Mouse (Mus musculus) MEL (cell line): ENCODE data around the gene Ubap2l. TPM values are rescaled to one million over a fixed set of nuclear protein-coding genes. Genes with fewer than 3 reads are reported as not detected.

Source experiments
- DNase-seq: peaks from one replicate; pipeline ENCODE4 v3.0.0; 2011; ENCODE audit warnings: low read depth, low spot score
- H3K27ac ChIP-seq: 2 replicates; pipeline ENCODE4 v1.5.1; 2012; ENCODE audit warnings: low read depth, mild to moderate bottlenecking, control low read depth, low read length, moderate library complexity; ENCODE audit not compliant: control insufficient read depth
- H3K27me3 ChIP-seq, 2 experiments: fragments of 150-350 bp in 1 of 2; sonication (generic) in 1 of 2; 2 replicates each; pipeline ENCODE4 v1.6.1; 2012; ENCODE audit warnings: low read length in 2 of 2, mild to moderate bottlenecking in 2 of 2, improper control_type of control experiment in 1 of 2, moderate library complexity in 1 of 2; ENCODE audit not compliant: insufficient read depth in 2 of 2, control insufficient read depth in 1 of 2
- H3K36me3 ChIP-seq, 2 experiments: 2 replicates each; pipeline ENCODE4 v1.6.1; 2012 to 2014; ENCODE audit warnings: low read length in 2 of 2, improper control_type of control experiment in 1 of 2, inconsistent platforms in 1 of 2, mild to moderate bottlenecking in 1 of 2; ENCODE audit not compliant: insufficient read depth in 2 of 2, control insufficient read depth in 1 of 2
- H3K4me1 ChIP-seq, 2 experiments: fragments of 150-350 bp in 1 of 2; sonication (generic) in 1 of 2; 2 replicates each; pipeline ENCODE4 v1.6.1; 2012; ENCODE audit warnings: low read length in 2 of 2, improper control_type of control experiment in 1 of 2, mild to moderate bottlenecking in 1 of 2; ENCODE audit not compliant: insufficient read depth in 2 of 2, control insufficient read depth in 1 of 2
- H3K4me3 ChIP-seq, 2 experiments: fragments of 150-350 bp in 1 of 2; sonication (generic) in 1 of 2; 2 replicates each; pipeline ENCODE4 v1.5.1; 2012; ENCODE audit warnings: low read depth in 2 of 2, low read length in 2 of 2, mild to moderate bottlenecking in 2 of 2, moderate library complexity in 2 of 2, control low read depth in 1 of 2, improper control_type of control experiment in 1 of 2; ENCODE audit not compliant: control insufficient read depth in 1 of 2, insufficient read depth in 1 of 2
- H3K79me2 ChIP-seq: 2 replicates; pipeline ENCODE4 v1.6.1; 2012; ENCODE audit warnings: mild to moderate bottlenecking, low read length, moderate library complexity; ENCODE audit not compliant: control insufficient read depth, poor library complexity, insufficient read depth
- H3K9ac ChIP-seq: 2 replicates; pipeline ENCODE4 v1.6.1; 2012; ENCODE audit warnings: low read depth, mild to moderate bottlenecking, control low read depth, low read length, moderate library complexity; ENCODE audit not compliant: control insufficient read depth, poor library complexity, severe bottlenecking
- H3K9me3 ChIP-seq: fragments of 150-350 bp; sonication (generic); replicated peaks from 2 replicates; pipeline ENCODE4 v1.6.1; 2012; ENCODE audit warnings: mild to moderate bottlenecking, low read length, improper control_type of control experiment, moderate library complexity; ENCODE audit not compliant: insufficient read depth
- BHLHE40 ChIP-seq: IDR thresholded peaks from 2 replicates; pipeline ENCODE4 v1.6.1; 2012; ENCODE audit warnings: low read depth, mild to moderate bottlenecking, inconsistent platforms, low read length, improper control_type of control experiment, borderline replicate concordance
- CHD1 ChIP-seq: IDR thresholded peaks from 2 replicates; pipeline ENCODE4 v1.6.1; 2012; ENCODE audit warnings: low read depth, mild to moderate bottlenecking, inconsistent platforms, low read length, improper control_type of control experiment
- CHD2 ChIP-seq: IDR thresholded peaks from 2 replicates; pipeline ENCODE4 v1.6.1; 2011; ENCODE audit warnings: low read length, improper control_type of control experiment
- CTCF ChIP-seq, 3 experiments: IDR thresholded peaks in 2 of 3; conservative IDR thresholded peaks in 1 of 3; 2 replicates each; pipeline ENCODE4 v1.5.1; 2011 to 2012; ENCODE audit warnings: low read length in 3 of 3, low read depth in 2 of 3, mild to moderate bottlenecking in 2 of 3, improper control_type of control experiment in 1 of 3, inconsistent platforms in 1 of 3, mixed read lengths in 1 of 3, moderate library complexity in 1 of 3; ENCODE audit not compliant: control insufficient read depth in 1 of 3, insufficient read depth in 1 of 3, poor library complexity in 1 of 3, severe bottlenecking in 1 of 3
- E2F4 ChIP-seq: IDR thresholded peaks from 2 replicates; pipeline ENCODE4 v1.6.1; 2011; ENCODE audit warnings: low read depth, low read length, improper control_type of control experiment, borderline replicate concordance
- EP300 ChIP-seq, 2 experiments: IDR thresholded peaks; 2 replicates each; pipeline ENCODE4 v1.6.1; 2011; ENCODE audit warnings: improper control_type of control experiment in 2 of 2, low read length in 2 of 2, low read depth in 1 of 2, mild to moderate bottlenecking in 1 of 2
- ETS1 ChIP-seq: IDR thresholded peaks from 2 replicates; pipeline ENCODE4 v1.6.1; 2012; ENCODE audit warnings: low read depth, mild to moderate bottlenecking, inconsistent platforms, low read length, improper control_type of control experiment, moderate library complexity
- GABPA ChIP-seq: IDR thresholded peaks from 2 replicates; pipeline ENCODE4 v1.6.1; 2012; ENCODE audit warnings: low read depth, mild to moderate bottlenecking, inconsistent platforms, low read length, improper control_type of control experiment, moderate library complexity
- GATA1 ChIP-seq: IDR thresholded peaks from 2 replicates; pipeline ENCODE4 v1.6.1; 2011; ENCODE audit warnings: low read depth, low read length, improper control_type of control experiment
- HCFC1 ChIP-seq: IDR thresholded peaks from 2 replicates; pipeline ENCODE4 v1.6.1; 2012; ENCODE audit warnings: low read depth, mild to moderate bottlenecking, inconsistent platforms, low read length, improper control_type of control experiment, moderate library complexity
- JUND ChIP-seq: IDR thresholded peaks from 2 replicates; pipeline ENCODE4 v1.6.1; 2011; ENCODE audit warnings: low read depth, mild to moderate bottlenecking, improper control_type of control experiment, low read length
- MAFK ChIP-seq: IDR thresholded peaks from 2 replicates; pipeline ENCODE4 v1.6.1; 2011; ENCODE audit warnings: low read depth, mild to moderate bottlenecking, low read length, improper control_type of control experiment, borderline replicate concordance
- MAX ChIP-seq: IDR thresholded peaks from 2 replicates; pipeline ENCODE4 v1.6.1; 2011; ENCODE audit warnings: low read length, improper control_type of control experiment
- MAZ ChIP-seq: IDR thresholded peaks from 2 replicates; pipeline ENCODE4 v1.6.1; 2012; ENCODE audit warnings: low read depth, mild to moderate bottlenecking, inconsistent platforms, low read length, improper control_type of control experiment
- MYC ChIP-seq: IDR thresholded peaks from 2 replicates; pipeline ENCODE4 v1.6.1; 2011; ENCODE audit warnings: low read depth, mild to moderate bottlenecking, low read length, improper control_type of control experiment, moderate library complexity
- NRF1 ChIP-seq: IDR thresholded peaks from 2 replicates; pipeline ENCODE4 v1.6.1; 2014; ENCODE audit warnings: low read depth, mild to moderate bottlenecking, inconsistent platforms, low read length, improper control_type of control experiment, moderate library complexity; ENCODE audit not compliant: poor library complexity, insufficient read depth, severe bottlenecking
- POLR2A ChIP-seq, 2 experiments: IDR thresholded peaks; 2 replicates each; pipeline ENCODE4 v1.6.1; 2011 to 2012; ENCODE audit warnings: low read length in 2 of 2, mild to moderate bottlenecking in 2 of 2, control low read depth in 1 of 2, improper control_type of control experiment in 1 of 2, low read depth in 1 of 2, moderate library complexity in 1 of 2; ENCODE audit not compliant: control insufficient read depth in 1 of 2, insufficient read depth in 1 of 2, poor library complexity in 1 of 2
- POLR2AphosphoS2 ChIP-seq: IDR thresholded peaks from 2 replicates; pipeline ENCODE4 v1.6.1; 2011; ENCODE audit warnings: low read length, improper control_type of control experiment
- POLR2AphosphoS5 ChIP-seq: IDR thresholded peaks from 2 replicates; pipeline ENCODE4 v1.6.1; 2012; ENCODE audit warnings: low read depth, borderline replicate concordance, mild to moderate bottlenecking, inconsistent platforms, low read length, moderate library complexity, mixed read lengths
- RAD21 ChIP-seq: IDR thresholded peaks from 2 replicates; pipeline ENCODE4 v1.6.1; 2011; ENCODE audit warnings: mild to moderate bottlenecking, low read depth, low read length, improper control_type of control experiment
- RCOR1 ChIP-seq: IDR thresholded peaks from 2 replicates; pipeline ENCODE4 v1.6.1; 2012; ENCODE audit warnings: low read depth, mild to moderate bottlenecking, inconsistent platforms, low read length, improper control_type of control experiment
- SIN3A ChIP-seq: IDR thresholded peaks from 2 replicates; pipeline ENCODE4 v1.6.1; 2012; ENCODE audit warnings: low read length, improper control_type of control experiment, inconsistent platforms
- SMC3 ChIP-seq: IDR thresholded peaks from 2 replicates; pipeline ENCODE4 v1.6.1; 2011; ENCODE audit warnings: low read depth, low read length, improper control_type of control experiment
- TAL1 ChIP-seq: IDR thresholded peaks from 2 replicates; pipeline ENCODE4 v1.6.1; 2012; ENCODE audit warnings: mild to moderate bottlenecking, inconsistent platforms, low read length, moderate library complexity, mixed read lengths
- TBP ChIP-seq: IDR thresholded peaks from 2 replicates; pipeline ENCODE4 v1.8.0; 2011; ENCODE audit warnings: low read depth, low read length, improper control_type of control experiment
- UBTF ChIP-seq: IDR thresholded peaks from 2 replicates; pipeline ENCODE4 v1.6.1; 2012; ENCODE audit warnings: low read depth, mild to moderate bottlenecking, inconsistent platforms, low read length, improper control_type of control experiment, moderate library complexity, borderline replicate concordance; ENCODE audit not compliant: insufficient read depth
- USF1 ChIP-seq: IDR thresholded peaks from 2 replicates; pipeline ENCODE4 v1.6.1; 2014; ENCODE audit warnings: low read depth, mild to moderate bottlenecking, inconsistent platforms, low read length, improper control_type of control experiment, moderate library complexity
- USF2 ChIP-seq, 2 experiments: IDR thresholded peaks; 2 replicates each; pipeline ENCODE4 v1.6.1; 2011 to 2012; ENCODE audit warnings: improper control_type of control experiment in 2 of 2, low read length in 2 of 2, borderline replicate concordance in 1 of 2, inconsistent platforms in 1 of 2, low read depth in 1 of 2, mild to moderate bottlenecking in 1 of 2; ENCODE audit not compliant: insufficient read depth in 1 of 2
- ZC3H11A ChIP-seq: IDR thresholded peaks from 2 replicates; pipeline ENCODE4 v1.6.1; 2012; ENCODE audit warnings: low read depth, mild to moderate bottlenecking, inconsistent platforms, low read length, improper control_type of control experiment
- ZKSCAN1 ChIP-seq: IDR thresholded peaks from 2 replicates; pipeline ENCODE4 v1.6.1; 2012; ENCODE audit warnings: low read depth, mild to moderate bottlenecking, inconsistent platforms, low read length, improper control_type of control experiment, moderate library complexity
- ZMIZ1 ChIP-seq: IDR thresholded peaks from 2 replicates; pipeline ENCODE4 v1.6.1; 2012; ENCODE audit warnings: low read depth, mild to moderate bottlenecking, inconsistent platforms, low read length, improper control_type of control experiment, moderate library complexity
- polyA plus RNA-seq, 2 experiments: library from polyadenylated mRNA; stranded (reverse) in 1 of 2; unstranded in 1 of 2; fragments of >175 nt in 1 of 2; fragments of >200 nt in 1 of 2; gene quantifications; 2 replicates each; pipeline versions ENCODE4 v1.2.1 to v1.2.4; 2012; ENCODE audit warnings: low replicate concordance in 2 of 2, low read depth in 1 of 2; ENCODE audit not compliant: insufficient read length in 2 of 2, insufficient read depth in 1 of 2, missing spikeins in 1 of 2
- total RNA-seq: library from RNA; depleted of rRNA; stranded (reverse); fragments of 300-350 nt; gene quantifications from 2 replicates; pipeline ENCODE4 v1.2.3, GENCODE M21; 2012

The Ubap2l gene
- total and polyA plus RNA-seq, 3 experiments, result 107 to 442 (median 247) TPM

- no peak for TF ChIP-seq JUND
- no peak for TF ChIP-seq CTCF (IDR thresholded peaks at IDR 0.05 in 2 of 3, conservative IDR thresholded peaks at IDR 0.05 in 1 of 3; ENCODE audit: control insufficient read depth in 1 of 3, insufficient read depth in 1 of 3, low read depth in 2 of 3, low read length in 3 of 3, poor library complexity in 1 of 3, severe bottlenecking in 1 of 3)
- TF ChIP-seq USF2 (IDR thresholded peaks at IDR 0.05; ENCODE audit: borderline replicate concordance in 1 of 2, insufficient read depth in 1 of 2, low read depth in 1 of 2, low read length in 2 of 2), result no peak
These were observed 27.5 kb upstream of the Ubap2l start (continued) for GRCm38 (mm10) chr3:90079763-90080497.

DNA sequence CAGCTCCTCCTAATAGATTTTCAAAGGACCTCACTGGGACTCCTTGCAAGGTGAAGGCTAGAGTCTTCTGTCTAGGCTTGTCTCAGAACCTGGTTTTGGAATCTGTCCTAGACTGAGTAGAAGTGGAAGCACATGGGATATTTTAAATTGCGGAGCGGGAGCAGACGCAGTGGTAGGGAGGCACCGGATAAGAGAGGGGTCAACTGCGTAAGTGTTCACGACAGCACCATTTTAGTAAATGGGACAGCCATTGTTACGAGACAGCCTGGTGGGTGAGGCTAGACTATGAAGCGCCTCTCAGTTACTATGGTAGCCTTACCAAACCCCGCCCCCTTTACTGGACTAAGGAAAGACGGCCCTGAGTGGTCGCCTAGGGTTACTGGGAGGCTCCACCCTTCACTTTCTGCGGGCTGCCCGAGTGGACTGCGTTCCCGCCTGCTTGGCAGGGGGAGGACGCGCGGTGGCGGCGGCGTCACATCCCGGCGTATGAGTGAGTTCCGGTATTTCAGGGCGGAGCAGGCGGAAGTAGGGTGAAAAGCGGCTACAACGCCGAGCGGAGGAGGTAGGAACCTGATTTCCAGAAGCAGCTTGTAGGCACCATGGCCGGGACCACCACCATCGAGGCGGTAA lies 26.8 kb upstream of the Ubap2l start:
- Histone ChIP-seq H3K27ac (peak overlapping the region; percentile 92), H3K4me1 (peaks cover 19 to 34% of the 10 kb centered on the region in 2 experiments), H3K9me3 (no peaks in the 10 kb centered on the region), H3K79me2 (peaks cover 39% of the 10 kb centered on the region), H3K36me3 (peaks cover 0 to 32% of the 10 kb centered on the region in 2 experiments; a peak in 2 of 4 replicates), H3K9ac (peak overlapping the region; percentile 78), H3K27me3 (no peaks in the 10 kb centered on the region), H3K4me3 (peak overlapping the region; percentile 67 to 71)
- DNase-seq, result peak; percentile 99
- TF ChIP-seq HCFC1 (peak; percentile 80), NRF1 (no peak), POLR2AphosphoS2 (peak; percentile 81), POLR2A (IDR thresholded peaks at IDR 0.05; ENCODE audit: control insufficient read depth in 1 of 2, insufficient read depth in 1 of 2, low read depth in 1 of 2, low read length in 2 of 2, poor library complexity in 1 of 2) (peak in 1 of 2 experiments; percentile 81; a peak in 1 of 4 replicates), EP300 (IDR thresholded peaks at IDR 0.05; ENCODE audit: low read depth in 1 of 2, low read length in 2 of 2) (no peak), ZKSCAN1 (no peak), CTCF (IDR thresholded peaks at IDR 0.05 in 2 of 3, conservative IDR thresholded peaks at IDR 0.05 in 1 of 3; ENCODE audit: control insufficient read depth in 1 of 3, insufficient read depth in 1 of 3, low read depth in 2 of 3, low read length in 3 of 3, poor library complexity in 1 of 3, severe bottlenecking in 1 of 3) (no peak), CHD2 (no peak), JUND (no peak), CHD1 (no peak; the same call in 1 of the 2 replicates), TBP (peak; percentile 72), UBTF (peak; percentile 68; the same call in 1 of the 2 replicates), TAL1 (no peak), POLR2AphosphoS5 (no peak), USF1 (no peak), GABPA (no peak), MAZ (peak; percentile 15; the same call in 1 of the 2 replicates), RCOR1 (no peak), ZC3H11A (no peak), SIN3A (peak; percentile 93), GATA1 (no peak), ZMIZ1 (no peak), MAFK (no peak), ETS1 (peak; percentile 68; the same call in 1 of the 2 replicates), SMC3 (no peak), MAX (peak; percentile 45; the same call in 1 of the 2 replicates), E2F4 (peak; percentile 82; the same call in 1 of the 2 replicates), MYC (peak; percentile 57; the same call in 1 of the 2 replicates), RAD21 (no peak), BHLHE40 (no peak), USF2 (IDR thresholded peaks at IDR 0.05; ENCODE audit: borderline replicate concordance in 1 of 2, insufficient read depth in 1 of 2, low read depth in 1 of 2, low read length in 2 of 2) (no peak)
